Mouse (Mus musculus): ENCODE measurements around the gene Odr4.

- no peak for TF ChIP-seq POLR2A (IDR thresholded peaks at IDR 0.05; ENCODE audit: borderline replicate concordance, extremely low read depth, low read depth, low read length)
- no peak for TF ChIP-seq CTCF (IDR thresholded peaks at IDR 0.05; ENCODE audit: insufficient read depth, low read length)
These were observed 796 bp downstream of the Odr4 start for GRCm38 (mm10) chr1:150391931-150392637.
